Mouse (Mus musculus): ENCODE results near the gene Bnip2.

Bnip2 gene

DNA sequence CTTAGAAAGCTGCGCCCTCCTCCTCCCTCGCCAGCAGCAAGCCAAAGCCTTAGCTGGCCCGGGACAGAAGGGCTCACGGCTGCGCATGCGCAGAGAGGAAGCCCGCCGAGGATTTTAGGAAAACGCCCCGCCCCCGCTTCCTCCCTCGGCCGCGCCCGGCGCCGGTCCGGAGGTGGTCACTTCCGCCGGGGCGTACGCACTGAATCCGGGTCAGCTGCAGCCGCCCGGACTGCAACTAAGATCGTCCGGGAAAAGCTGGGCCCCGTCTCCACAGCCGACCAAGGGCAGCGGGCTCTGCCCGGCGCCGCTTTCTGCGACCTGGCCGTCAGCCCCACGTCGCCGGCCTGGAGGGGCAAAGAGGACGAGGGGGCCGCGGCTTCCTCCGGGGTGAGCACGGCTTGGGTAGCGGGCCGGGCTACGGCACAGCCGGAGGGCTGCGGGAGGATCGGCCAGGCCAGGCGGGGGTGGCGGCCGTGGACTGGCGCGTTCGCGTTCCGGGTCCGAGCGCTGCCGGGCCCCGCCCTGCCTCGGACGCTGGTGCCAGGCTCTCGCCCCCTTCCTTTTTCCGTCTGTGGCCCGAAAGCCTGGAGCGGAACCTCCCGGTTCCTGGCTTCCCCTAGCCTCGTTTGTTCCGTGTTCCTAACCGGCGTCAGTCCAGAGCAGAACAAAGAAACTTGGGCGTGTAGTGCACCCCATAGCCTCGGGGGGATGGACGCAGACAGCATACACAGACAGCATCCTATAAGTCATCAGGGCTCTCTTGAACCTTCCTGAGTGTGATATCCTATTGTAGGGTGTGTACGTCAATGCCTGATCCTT, at the start of gene Bnip2:
TSS of gene Bnip2 (plus strand) at position 164 of the 819 bp plus-strand sequence.
- peak; percentile 96 for DNase-seq

DNA sequence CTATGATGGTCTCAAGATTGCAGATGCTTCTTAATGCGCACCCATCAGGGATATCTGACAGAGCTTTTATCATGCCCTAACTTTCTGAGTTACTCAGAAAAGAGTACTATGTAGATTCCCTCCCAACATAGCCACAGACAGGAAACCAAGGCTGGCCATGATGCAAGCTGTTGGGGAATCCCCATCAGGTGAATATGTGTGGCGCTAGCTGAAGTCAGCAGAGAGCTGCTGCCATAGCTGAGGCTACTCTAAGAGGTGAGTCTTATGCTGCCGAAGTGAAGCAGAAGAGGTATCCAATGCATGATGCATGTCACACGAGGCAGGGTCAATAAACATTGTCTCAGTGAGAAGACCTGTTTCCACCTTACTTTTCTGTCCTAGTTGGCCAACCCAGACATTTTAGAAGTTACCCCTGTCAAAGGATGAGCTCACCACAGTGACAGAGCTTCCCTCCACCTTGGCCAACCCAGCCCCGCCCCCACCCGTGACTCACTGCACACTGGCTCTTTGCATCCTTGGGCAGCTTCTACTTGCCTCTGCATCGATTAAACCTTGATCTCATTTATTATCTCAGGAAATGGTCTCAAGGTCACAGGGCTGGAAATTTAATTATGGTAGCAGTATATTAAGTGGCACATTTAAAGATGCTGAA, 48.3 kb upstream of the Bnip2 start:
- no peak for DNase-seq

DNA sequence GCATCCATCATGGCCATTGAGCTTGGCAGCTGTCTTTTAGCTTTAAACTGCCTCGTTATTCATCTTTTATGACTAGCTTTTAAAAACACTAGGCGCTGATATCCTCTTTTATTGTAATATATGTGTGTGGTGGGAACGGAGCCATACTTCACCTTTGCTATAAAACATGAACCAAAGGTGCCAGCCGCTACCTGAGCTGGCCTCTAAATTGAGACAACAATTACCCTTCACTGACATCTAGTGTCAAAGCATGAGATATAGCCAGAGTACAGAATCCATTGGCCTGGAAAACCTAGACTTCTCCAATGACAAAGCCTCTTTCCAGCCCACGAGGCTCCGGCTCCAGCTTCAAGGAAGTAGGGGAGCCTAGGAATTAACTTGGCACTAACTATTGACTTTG, 47.7 kb upstream of the Bnip2 start:
- no peak for DNase-seq

DNA sequence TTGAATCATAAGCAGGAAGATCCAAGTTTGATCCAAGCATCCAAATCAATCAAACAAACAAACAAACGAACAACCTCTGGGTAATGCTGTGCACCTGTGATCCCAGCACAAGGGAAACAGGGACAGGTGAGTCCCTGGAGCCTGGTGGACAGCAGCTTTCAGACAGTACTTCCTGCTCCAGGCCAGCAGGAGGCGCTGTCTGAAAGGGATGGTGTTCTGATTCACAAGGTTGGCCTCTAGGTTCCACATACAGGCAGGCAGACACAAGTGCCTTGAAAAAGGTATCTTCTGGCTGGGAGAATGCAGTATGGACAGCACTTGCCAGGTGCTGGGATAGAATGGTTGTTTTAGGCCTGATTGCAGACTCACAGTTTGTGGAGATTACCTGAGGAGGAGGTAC, 40.3 kb upstream of the Bnip2 start:
- DNase-seq = peak; percentile 21

DNA sequence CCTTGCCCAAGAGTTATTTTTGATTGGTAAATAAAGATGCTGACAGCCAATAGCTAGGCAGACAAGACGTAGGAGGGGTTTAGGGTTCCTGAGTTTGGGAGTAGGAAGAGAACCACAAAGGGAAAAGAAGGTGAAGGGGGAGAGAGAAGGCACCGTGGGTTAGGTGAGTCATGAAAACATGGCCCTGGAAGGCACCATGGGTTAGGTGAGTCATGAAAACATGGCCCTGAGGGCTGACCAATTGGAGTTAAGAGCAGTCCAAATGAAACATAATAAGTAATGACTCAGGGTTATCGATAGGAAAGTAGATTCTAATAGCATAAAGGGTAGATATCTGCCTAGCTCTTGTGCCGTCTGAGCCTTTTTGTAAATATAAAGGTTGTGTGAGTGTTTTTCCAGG, 39.6 kb upstream of the Bnip2 start:
- no peak for DNase-seq

DNA sequence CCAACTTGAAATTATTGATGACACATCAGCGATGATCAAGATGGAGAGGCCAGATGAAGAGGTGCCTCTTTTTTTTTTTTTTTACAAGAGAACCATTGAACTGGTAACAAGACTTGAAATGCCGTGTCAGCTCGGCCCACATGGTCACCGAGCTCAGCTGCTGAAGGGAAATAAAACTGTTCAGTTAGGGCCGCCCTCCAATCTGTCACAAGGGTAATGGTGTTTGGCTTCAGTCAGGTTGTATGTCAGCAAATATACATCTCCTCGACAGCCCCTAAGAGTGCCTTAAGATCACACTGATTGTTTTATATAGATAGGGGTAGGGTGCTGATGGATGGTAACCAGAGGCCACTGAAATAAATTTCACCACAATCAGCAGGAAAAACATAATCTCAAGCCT, 28.3 kb upstream of the Bnip2 start:
- DNase-seq = no peak

DNA sequence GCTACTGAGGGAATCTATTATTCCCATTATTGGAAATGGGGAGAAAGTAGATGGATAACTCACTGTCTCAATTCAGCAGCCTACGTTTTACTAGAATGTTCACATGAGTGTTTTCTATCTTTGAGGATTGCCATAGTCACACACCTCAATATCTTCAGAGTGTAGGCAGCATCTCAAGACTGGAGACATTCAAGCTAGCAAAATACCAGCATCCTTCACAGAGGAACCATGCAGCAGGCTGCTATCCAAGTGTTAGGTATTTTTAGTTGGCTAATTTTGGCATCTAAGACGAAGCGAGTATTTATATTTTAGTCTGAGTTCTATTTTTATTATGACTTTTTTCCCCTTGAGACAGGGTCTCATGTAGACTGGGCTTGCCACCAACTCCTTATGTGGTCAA, 24.9 kb upstream of the Bnip2 start:
- DNase-seq = no peak

DNA sequence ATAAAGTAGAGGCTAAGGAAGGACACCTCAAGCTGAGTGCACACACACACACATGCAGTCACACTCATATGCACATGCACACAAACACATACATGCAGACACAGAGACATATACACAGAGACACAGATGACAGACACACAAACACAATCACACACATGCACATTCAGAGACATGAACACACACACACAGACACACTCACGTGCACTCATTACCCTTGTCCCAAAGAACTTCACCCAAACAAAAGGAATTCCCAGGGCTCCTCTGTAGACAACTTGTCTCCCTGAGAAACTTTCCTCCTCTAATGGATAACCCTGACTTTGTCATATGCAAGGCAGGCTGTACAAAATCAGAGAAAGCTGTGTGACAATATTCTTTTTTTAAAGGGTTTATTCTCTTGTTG, 3.7 kb upstream of the Bnip2 start:
- DNase-seq = no peak

DNA sequence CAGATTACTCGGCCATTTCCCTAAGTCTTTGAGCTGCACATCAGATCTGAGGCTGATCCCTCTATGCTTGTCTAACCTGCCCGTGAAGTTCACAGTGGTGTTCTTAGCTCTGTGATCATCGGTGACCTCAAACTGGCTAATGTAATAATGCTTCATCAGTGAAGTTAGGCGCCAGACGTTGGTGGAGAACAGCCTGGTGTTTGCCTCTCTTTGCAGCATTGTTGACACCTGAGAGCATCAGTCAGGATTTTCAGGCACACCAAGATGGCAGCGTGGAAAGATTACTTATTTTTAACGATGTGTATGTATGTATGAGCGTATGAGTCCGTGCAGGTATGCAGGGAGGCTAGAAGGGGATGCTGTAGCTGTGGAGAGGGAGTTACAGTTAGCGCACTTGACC, 3.2 kb upstream of the Bnip2 start:
- no peak for DNase-seq

DNA sequence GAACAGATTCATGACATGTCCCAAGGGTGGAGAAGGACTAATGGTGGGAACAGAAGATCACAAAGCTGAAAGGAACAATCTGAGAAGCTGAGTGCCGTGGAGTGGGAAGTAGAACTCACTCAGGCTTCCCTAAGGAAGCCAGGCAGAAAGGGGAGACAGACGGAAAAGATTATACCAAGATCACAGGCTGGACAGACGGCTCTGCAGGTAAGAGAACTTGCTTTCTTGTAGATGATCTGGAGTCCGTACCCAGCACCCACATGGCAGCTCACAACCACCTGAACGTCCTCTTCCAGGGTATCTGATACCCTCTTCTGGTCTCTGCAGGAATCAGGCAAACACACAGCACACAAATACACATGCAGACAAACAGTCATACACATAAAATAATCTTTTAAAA, 2.7 kb upstream of the Bnip2 start:
- no peak for DNase-seq

DNA sequence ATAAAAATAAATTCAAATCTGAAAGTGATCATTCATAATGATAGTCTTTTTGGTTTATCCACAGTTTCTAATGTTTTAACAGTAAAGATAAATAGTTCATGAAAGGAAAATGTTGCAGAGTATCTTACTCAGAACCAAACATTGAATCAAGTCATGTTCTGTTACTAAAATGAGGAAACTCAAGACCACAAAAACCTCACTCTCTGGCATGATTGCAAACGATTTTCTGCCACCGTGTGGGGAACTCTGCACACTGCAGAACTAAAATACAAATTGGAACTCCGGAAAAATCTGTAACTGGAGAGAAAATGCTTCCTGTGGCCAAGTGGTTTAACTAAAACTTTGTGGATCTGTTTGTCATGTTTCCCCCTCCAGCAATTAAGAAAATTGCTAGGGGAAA, 1.7 kb upstream of the Bnip2 start:
- peak; percentile 55 for DNase-seq

DNA sequence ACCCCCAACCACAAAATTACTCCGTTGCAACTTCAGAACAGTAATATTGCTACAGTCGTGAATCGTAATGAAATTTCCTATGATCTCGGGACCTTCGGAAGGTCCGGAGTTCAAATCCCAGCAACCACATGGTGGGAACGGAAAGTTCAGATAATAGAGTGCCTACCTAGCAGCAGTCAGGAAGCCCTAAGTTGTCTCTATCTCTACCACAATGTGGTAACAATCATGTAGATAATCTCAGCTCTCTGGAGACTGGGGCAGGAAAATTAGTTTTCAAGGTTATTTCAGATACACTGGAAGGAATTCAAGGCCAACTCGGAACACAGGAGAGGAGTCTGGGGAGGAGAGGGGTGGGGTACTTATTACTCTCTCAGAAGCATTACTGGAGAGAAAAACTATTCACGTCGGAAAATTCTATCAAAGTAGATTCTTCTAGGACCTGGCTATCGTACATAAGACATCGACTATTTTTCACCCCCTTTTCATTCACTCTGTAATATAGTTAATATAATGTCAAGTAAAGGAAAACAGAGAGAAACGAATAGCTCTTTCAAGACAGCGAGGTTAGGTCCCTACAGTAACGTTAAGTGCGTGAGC, 462 bp upstream of the Bnip2 start:
- no peak for DNase-seq

DNA sequence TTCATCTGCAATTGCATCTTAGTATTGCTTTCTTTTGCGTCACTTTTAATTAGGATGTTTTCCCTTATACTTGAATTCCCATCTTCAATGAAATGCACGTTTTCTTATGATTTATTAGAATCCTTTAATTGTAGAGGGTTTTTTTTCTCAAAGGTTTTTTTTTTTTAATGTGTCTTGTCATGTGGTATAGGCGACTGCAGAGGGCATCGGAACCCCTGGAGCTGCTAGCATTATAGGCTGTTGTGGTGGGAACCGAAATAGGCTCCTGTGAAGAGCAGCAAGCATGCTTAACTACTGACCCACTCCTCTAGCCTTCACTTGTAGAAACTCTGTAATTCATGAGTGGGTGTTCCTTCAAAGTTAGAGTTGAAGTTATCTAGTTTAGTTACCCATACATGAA, 1.1 kb downstream of the Bnip2 start:
- no peak for DNase-seq

DNA sequence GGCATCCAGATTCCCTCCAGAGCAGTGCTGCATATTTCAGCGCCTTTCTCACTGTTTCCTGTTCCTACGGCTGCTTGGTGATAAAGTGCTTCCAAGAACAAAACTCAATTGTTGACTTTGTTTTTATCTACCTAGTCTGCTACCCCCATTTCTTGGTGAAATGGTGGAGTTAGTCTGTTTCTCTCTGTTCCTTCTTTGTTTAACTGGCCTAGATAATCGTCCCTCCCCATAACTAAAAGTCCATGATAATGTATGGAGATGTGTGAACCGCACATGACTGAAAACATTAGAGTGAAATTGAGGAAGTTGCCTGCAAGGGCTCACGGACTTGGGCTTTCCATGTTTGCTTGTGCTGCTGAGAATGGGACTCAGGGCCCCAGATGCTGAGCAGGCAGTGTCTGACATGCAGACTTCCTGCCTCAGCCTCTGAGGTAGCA, 3.6 kb downstream of the Bnip2 start:
- DNase-seq = no peak

DNA sequence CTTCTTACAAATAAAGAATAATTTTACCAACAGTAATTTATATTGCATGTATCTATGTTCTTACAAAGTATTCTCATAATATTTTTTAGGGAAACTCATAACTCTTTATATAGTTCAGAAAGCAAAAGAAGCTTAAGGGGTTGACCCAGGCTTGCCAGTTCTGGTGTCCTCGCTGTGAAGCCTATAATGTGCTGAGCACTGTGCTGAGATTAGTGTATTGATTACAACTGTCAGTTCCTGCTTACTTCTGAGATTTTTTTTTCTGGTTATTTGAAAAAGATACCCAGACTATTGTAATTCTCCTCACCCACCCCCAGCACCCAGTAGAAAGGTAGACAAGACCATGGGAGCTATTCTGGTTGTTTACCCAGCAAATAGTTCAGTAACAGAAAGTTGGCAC, 4.2 kb downstream of the Bnip2 start:
- no peak for DNase-seq

DNA sequence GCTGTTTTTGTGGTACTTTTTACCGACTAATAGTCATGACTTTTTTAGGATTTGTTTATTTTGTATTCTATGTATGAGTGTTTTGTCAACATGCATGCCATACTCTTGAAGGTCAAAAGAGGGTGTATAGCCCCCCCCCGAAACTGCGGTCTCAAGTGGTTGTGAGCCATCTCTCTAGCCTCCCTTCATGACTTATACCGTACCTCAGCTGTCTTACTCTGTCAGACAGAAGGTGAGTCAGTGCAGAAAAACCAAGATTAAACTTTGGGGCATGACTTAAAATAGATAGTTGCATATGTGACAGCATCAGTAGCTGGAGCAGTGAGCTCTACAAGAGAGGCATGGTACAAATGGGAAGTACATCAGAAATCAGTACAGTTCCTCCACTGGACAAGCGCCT, 5.3 kb downstream of the Bnip2 start:
- no peak for DNase-seq

DNA sequence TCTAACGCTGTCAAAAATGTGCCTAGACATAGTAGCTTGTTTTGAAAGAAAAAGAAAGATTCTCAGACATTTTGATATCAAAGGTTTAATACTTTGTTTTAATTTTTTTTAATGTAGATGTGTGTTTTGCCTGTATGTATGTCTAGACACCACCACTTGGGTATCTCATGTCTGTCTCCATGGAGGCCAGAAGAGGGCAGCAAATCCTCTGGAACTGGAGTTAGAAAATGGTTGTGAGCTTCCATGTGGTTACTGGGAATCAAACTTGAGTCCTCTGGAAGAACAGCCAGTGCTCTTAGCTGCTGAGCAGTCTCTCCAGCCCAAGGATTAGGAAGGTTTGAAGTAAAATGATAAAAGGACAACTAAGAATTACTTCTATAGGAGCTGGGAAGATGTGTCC, 10.1 kb downstream of the Bnip2 start:
- no peak for DNase-seq

DNA sequence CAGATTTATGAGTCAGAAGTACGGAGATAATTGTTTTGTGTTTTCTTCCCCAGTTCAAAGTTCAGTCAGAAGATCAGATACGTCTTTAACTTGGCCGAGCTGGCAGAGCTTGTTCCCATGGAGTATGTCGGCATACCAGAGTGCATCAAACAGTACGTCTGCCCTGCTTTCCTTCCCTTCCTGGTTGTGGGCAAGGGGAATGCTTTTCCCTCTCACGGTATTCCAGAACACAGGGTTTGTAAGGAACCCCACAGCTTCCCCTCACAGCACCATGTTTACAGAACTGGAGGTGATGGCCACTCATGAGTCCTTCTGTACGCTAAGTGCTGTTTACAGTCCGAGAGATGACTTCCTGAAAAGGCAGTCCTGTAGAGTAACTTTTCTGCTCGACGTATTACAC, 14.2 kb downstream of the Bnip2 start:
- DNase-seq = no peak

DNA sequence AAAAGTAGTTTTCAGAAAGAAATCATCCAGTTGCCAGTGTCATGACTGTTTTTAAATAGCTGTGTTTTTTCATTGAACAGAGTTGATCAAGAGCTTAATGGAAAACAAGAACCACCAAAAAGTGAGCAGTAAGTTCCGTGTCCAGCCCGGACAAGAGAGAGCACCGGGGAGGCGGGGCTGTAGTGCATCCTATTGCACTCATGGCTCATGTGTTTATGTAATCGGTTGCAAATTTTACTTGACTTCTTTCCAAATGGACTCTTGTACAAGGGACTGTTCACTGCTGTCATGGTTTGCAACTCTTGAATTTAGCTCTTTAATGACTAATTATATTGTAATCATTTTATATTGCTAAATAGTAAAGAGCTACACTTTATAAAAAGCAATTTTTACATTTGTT, 17.7 kb downstream of the Bnip2 start:
- DNase-seq = no peak

DNA sequence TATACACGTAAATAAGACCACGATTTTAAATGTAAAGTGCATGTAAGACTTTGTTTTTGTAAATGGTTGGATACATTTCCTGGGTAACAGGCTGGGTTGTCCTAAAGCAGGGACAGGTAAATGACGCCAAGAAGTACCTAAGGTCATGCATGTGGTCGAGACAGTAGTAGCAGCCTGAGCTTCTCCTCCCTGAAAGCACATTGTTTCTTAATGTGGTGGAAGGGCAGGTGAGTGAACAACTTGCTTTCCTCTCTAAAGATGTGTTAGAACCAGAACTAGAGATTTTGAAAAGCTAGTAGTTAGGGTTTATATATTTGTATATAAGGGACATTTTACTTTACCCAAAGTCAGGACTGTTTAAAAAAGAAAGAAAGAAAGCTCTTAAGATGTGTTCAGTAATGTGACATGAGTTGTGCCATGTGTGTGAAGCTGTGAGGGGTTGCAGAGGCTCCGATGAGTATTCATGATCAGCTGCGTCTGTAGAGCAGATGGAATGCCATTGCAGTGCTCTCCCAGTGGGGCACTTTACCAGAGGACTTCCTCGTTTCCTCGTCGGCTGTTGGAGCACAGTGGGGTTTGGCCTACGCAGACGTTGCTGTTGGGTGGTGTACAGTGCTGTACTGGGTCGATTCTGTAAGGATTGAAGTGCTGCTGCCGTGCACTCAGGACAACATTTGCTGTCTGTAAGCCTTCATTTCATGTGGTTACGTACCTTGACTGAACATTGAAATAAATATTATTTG, 18.4 kb downstream of the Bnip2 start:
- no peak for DNase-seq

DNA sequence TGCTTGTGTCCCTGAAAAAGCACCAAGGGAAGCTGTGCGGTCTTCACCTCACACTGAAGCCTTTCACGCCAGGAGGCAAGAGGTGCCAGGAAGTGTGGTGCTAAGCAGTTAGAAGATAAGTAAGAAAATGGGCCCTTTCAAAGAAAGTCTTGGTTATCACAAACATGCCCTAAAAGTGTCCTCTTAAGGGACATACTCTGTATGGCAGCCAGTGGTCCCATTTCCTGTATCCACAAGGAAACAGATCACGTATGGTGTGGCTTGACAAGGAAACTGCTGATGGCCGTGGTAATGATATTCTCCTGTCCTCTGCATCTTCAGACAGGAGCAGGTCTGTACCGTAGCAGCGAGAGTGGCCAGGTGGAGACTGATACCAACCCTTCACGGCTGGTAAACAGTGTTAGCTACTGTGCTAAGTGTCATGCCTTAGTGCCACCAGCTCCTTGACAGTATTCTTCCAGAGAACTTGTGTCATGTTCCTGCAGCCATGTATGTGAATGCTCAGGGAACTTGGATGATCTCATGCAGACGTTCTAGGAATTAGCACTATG, 20.6 kb downstream of the Bnip2 start:
- no peak for DNase-seq

DNA sequence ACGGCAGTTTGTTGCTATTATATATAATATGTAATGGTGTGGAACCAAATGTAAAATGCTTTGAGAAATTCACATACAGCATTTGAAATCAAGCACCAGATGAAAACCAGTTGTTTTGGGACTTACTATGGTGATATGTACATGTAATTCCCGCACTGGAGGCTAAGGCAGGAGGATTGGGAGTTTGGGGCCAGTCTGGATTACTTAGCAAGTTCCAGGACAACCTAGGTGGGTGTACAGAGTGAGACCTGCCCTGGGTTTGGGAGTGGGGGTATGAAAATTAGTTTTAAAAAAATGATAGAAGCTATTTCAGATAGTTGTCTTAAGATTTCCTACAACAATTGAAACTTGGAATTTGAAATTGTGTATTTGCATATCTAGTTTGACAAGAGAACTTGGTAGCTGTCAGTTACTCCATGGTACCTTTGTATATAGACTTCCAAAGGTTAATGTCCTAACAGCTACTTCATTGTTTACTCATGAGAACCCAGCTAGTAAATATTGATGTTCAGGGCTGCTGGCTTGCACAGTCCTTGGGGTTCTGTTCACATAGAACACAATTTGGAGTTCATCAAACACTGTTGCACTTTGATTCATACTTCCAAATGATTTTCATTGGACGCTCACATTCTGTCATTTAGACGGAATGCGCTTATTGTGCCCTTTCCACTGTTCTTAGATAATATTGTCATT, 21.7 kb downstream of the Bnip2 start:
- DNase-seq = no peak

All from right cerebral cortex, postnatal 14 days (tissue).